Mouse (Mus musculus): ENCODE measurements around the gene Srsf6. TPM values are rescaled to one million over a fixed set of nuclear protein-coding genes. Genes with fewer than 3 reads are reported as not detected.

The Srsf6 gene
- polyA plus RNA-seq, 1 experiment = 113 TPM

- H3K36me3 ChIP-seq (ENCODE audit: control insufficient read depth, insufficient read depth, low read length) = no peaks in the 10 kb centered on the region
- DNase-seq (ENCODE audit: low read depth in 1 of 2, low spot score in 2 of 2) = no peak
- no peaks in the 10 kb centered on the region for H3K27me3 ChIP-seq (ENCODE audit: control insufficient read depth, insufficient read depth, low read length)
- no peak overlapping the region for H3K27ac ChIP-seq (ENCODE audit: insufficient read depth, low read length)
- no peaks in the 10 kb centered on the region for H3K4me1 ChIP-seq (ENCODE audit: control insufficient read depth, insufficient read depth, insufficient read length)
- 85% methylated on average over 2 of the region's 2 CpGs for WGBS
- H3K4me3 ChIP-seq (ENCODE audit: extremely low read depth, insufficient read depth, insufficient read length) = no peak overlapping the region
- TF ChIP-seq POLR2A (IDR thresholded peaks at IDR 0.05; ENCODE audit: low read depth, low read length) (no peak), CTCF (IDR thresholded peaks at IDR 0.05; ENCODE audit: extremely low read depth, insufficient read depth, insufficient read length, insufficient replicate concordance) (no peak)
Measured at GRCm38 (mm10) chr2:162966734-162967133, 35.4 kb downstream of the Srsf6 start.

DNA sequence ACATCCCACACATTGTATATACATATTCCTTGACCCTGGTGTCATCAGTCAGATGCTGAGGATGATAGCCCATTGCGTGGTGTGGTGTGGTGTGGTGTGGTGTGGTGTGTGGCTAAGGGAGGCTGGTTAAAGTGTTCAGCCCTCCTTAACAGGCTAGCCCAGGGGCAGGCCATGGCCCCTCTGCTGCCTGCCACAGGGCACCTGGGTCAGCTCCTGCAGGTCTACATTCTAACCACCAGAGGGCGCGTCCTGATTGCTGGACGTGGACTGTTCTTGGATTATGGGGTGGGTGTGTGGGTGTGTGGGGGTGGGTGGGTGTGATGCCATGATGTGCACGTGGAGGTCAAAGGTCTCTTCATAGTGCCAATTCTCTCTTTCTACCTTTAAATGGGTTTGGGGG lies 37.0 kb downstream of the Srsf6 start:
- no peak overlapping the region for H3K27ac ChIP-seq (ENCODE audit: insufficient read depth, low read length)
- no peak for TF ChIP-seq POLR2A (IDR thresholded peaks at IDR 0.05; ENCODE audit: low read depth, low read length)
- peak; percentile 78 for TF ChIP-seq CTCF (IDR thresholded peaks at IDR 0.05; ENCODE audit: extremely low read depth, insufficient read depth, insufficient read length, insufficient replicate concordance)
- H3K4me1 ChIP-seq (ENCODE audit: control insufficient read depth, insufficient read depth, insufficient read length) = no peaks in the 10 kb centered on the region
- DNase-seq (ENCODE audit: low read depth in 1 of 2, low spot score in 2 of 2) = peak; percentile 8 to 26
- no peak overlapping the region for H3K4me3 ChIP-seq (ENCODE audit: extremely low read depth, insufficient read depth, insufficient read length)
- WGBS = 10% methylated on average over 5 of the region's 5 CpGs
- no peaks in the 10 kb centered on the region for H3K36me3 ChIP-seq (ENCODE audit: control insufficient read depth, insufficient read depth, low read length)
- no peaks in the 10 kb centered on the region for H3K27me3 ChIP-seq (ENCODE audit: control insufficient read depth, insufficient read depth, low read length)

DNA sequence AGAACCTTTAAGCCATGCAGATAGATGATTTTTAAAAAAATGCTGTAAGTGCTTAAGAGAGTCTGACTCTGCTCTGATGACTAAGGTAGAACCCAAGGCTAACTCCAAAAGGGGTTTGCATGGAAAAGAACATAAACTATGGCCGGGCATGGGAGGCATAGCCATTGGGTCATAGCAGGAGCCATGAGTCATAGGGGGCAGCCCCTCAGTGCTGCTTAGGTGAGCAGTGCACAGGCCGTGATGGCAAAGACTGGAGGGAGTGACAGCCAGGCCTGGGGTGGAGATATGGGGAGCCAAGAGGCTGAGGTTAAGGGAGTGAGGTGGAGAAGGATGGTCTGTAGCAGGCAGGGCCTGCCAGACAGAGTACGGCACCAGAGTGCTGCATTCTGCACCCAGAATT lies 37.8 kb downstream of the Srsf6 start:
- Histone ChIP-seq H3K27ac (ENCODE audit: insufficient read depth, low read length) (no peak overlapping the region), H3K27me3 (ENCODE audit: control insufficient read depth, insufficient read depth, low read length) (no peaks in the 10 kb centered on the region), H3K36me3 (ENCODE audit: control insufficient read depth, insufficient read depth, low read length) (no peaks in the 10 kb centered on the region), H3K4me3 (ENCODE audit: extremely low read depth, insufficient read depth, insufficient read length) (no peak overlapping the region), H3K4me1 (ENCODE audit: control insufficient read depth, insufficient read depth, insufficient read length) (no peaks in the 10 kb centered on the region)
- no peak for DNase-seq (ENCODE audit: low read depth in 1 of 2, low spot score in 2 of 2)
- WGBS = 77% methylated on average over 3 of the region's 3 CpGs
- TF ChIP-seq POLR2A (IDR thresholded peaks at IDR 0.05; ENCODE audit: low read depth, low read length) (no peak), CTCF (IDR thresholded peaks at IDR 0.05; ENCODE audit: extremely low read depth, insufficient read depth, insufficient read length, insufficient replicate concordance) (no peak)

DNA sequence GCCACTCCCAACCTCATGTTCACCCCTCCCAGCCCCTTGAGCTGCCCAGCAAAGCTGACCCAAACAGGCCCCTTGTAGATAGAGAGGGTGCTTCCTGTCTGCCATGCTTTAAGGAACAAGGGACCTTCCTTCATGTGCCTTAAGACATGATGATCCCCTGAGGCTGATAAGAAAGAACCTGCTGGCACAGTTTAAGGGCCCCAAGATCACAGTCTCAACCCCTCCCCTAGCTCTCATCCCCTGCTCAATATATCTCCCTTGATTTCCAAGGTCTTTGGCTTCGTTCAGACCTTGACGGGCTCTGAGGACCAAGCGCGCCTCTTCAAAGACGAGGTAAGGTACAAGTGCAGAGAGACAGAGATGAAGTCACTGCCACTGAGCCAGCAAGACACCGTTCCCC lies 39.6 kb downstream of the Srsf6 start:
- Histone ChIP-seq H3K27me3 (ENCODE audit: control insufficient read depth, insufficient read depth, low read length) (no peaks in the 10 kb centered on the region), H3K4me1 (ENCODE audit: control insufficient read depth, insufficient read depth, insufficient read length) (no peaks in the 10 kb centered on the region), H3K4me3 (ENCODE audit: extremely low read depth, insufficient read depth, insufficient read length) (no peak overlapping the region), H3K27ac (ENCODE audit: insufficient read depth, low read length) (no peak overlapping the region), H3K36me3 (ENCODE audit: control insufficient read depth, insufficient read depth, low read length) (no peaks in the 10 kb centered on the region)
- DNase-seq (ENCODE audit: low read depth in 1 of 2, low spot score in 2 of 2) = no peak
- TF ChIP-seq CTCF (IDR thresholded peaks at IDR 0.05; ENCODE audit: extremely low read depth, insufficient read depth, insufficient read length, insufficient replicate concordance) = no peak
- TF ChIP-seq POLR2A (IDR thresholded peaks at IDR 0.05; ENCODE audit: low read depth, low read length) = no peak
- WGBS = 82% methylated on average over 6 of the region's 6 CpGs

GRCm38 (mm10) chr2:162972752-162973151 lies 41.4 kb downstream of the Srsf6 start:
- Histone ChIP-seq H3K36me3 (ENCODE audit: control insufficient read depth, insufficient read depth, low read length) (no peaks in the 10 kb centered on the region), H3K27ac (ENCODE audit: insufficient read depth, low read length) (no peak overlapping the region), H3K4me3 (ENCODE audit: extremely low read depth, insufficient read depth, insufficient read length) (no peak overlapping the region), H3K27me3 (ENCODE audit: control insufficient read depth, insufficient read depth, low read length) (no peaks in the 10 kb centered on the region), H3K4me1 (ENCODE audit: control insufficient read depth, insufficient read depth, insufficient read length) (no peaks in the 10 kb centered on the region; the same call in 1 of the 2 replicates)
- WGBS = 37% methylated on average over 7 of the region's 7 CpGs
- DNase-seq (ENCODE audit: low read depth in 1 of 2, low spot score in 2 of 2) = no peak
- no peak for TF ChIP-seq CTCF (IDR thresholded peaks at IDR 0.05; ENCODE audit: extremely low read depth, insufficient read depth, insufficient read length, insufficient replicate concordance)
- TF ChIP-seq POLR2A (IDR thresholded peaks at IDR 0.05; ENCODE audit: low read depth, low read length) = no peak

DNA sequence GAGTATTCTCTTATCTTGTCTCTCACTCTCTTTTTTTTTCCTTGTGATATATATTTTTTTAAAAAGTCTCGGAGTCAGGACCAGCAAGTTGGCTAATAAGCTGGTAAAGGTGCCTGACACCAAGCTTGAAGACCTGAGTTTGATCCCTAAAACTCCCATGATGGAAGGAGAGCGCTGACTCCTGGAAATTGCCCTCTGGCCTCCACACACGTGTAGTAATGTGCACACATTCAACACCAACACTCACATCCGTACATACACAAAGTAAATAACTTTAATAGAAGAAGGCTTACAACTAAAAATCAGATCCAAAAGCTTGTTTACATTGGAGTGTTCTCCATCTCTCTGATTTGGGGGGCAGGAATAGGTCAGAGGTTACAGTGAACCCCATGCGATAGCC lies 41.9 kb downstream of the Srsf6 start:
- Histone ChIP-seq H3K27ac (ENCODE audit: insufficient read depth, low read length) (no peak overlapping the region), H3K4me3 (ENCODE audit: extremely low read depth, insufficient read depth, insufficient read length) (no peak overlapping the region), H3K4me1 (ENCODE audit: control insufficient read depth, insufficient read depth, insufficient read length) (no peaks in the 10 kb centered on the region; the same call in 1 of the 2 replicates), H3K27me3 (ENCODE audit: control insufficient read depth, insufficient read depth, low read length) (no peaks in the 10 kb centered on the region), H3K36me3 (ENCODE audit: control insufficient read depth, insufficient read depth, low read length) (no peaks in the 10 kb centered on the region)
- TF ChIP-seq POLR2A (IDR thresholded peaks at IDR 0.05; ENCODE audit: low read depth, low read length) = no peak
- no peak for TF ChIP-seq CTCF (IDR thresholded peaks at IDR 0.05; ENCODE audit: extremely low read depth, insufficient read depth, insufficient read length, insufficient replicate concordance)
- DNase-seq (ENCODE audit: low read depth in 1 of 2, low spot score in 2 of 2) = no peak
- WGBS = 84% methylated on average over 5 of the region's 5 CpGs

DNA sequence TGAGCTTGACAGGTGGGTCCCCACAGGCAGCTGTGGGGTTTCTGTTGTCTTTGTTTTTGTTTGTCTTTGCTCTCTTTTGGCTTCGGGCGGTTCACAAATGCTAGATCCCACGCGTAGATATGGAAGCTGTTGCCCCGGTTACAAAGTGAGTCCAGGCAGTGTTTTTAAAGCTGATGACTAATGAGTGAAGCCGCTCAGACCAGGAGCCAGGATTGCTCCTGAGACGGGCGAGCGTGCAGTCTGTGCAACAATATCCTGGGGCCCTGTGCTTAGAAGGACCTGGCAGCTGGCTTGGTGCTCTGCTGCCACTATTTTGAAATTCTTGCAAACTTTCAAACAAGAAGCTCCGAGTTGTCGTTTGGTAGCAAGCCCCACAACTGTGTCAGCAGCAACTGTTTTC lies 42.3 kb downstream of the Srsf6 start:
- 83% methylated on average over 11 of the region's 11 CpGs for WGBS
- H3K27ac ChIP-seq (ENCODE audit: insufficient read depth, low read length) = no peak overlapping the region
- TF ChIP-seq CTCF (IDR thresholded peaks at IDR 0.05; ENCODE audit: extremely low read depth, insufficient read depth, insufficient read length, insufficient replicate concordance) (no peak), POLR2A (IDR thresholded peaks at IDR 0.05; ENCODE audit: low read depth, low read length) (no peak)

More for the DNA sequence above, 42.3 kb downstream of the Srsf6 start:
- Histone ChIP-seq H3K27me3 (ENCODE audit: control insufficient read depth, insufficient read depth, low read length) (no peaks in the 10 kb centered on the region), H3K36me3 (ENCODE audit: control insufficient read depth, insufficient read depth, low read length) (no peaks in the 10 kb centered on the region), H3K4me1 (ENCODE audit: control insufficient read depth, insufficient read depth, insufficient read length) (no peaks in the 10 kb centered on the region; the same call in 1 of the 2 replicates), H3K4me3 (ENCODE audit: extremely low read depth, insufficient read depth, insufficient read length) (no peak overlapping the region)
- DNase-seq (ENCODE audit: low read depth in 1 of 2, low spot score in 2 of 2) = no peak

Measured in spleen, adult 2 months (tissue).